ENCODE assay signal across 10 mouse cellular contexts in genomic region chr3:95651033-95651373, GRCm38 (mm10). TPM values are rescaled to one million over a fixed set of nuclear protein-coding genes. Genes with fewer than 3 reads are reported as not detected.
DNase-seq lines count a peak whose midpoint lies in the region; ATAC-seq and TF ChIP-seq lines count a peak whose summit lies in the region.
"Had no signal": no experiment of that assay in that cellular context is flagged by ENCODE, and none has a peak within 500 bp of the region (broad histone marks: within the 10 kb centered on the region; RNA-seq: fewer than 3 reads in every experiment).

No protein-coding gene starts in this region.

- no peaks in the 10 kb centered on the region for H3K27me3 ChIP-seq in heart, embryonic 14.5 days (ENCODE audit: control insufficient read depth, insufficient read depth, low read length)
- H3K27me3 ChIP-seq in lung, postnatal 0 days (replicated peaks; ENCODE audit: insufficient read depth, low read length) = no peaks in the 10 kb centered on the region
- H3K27me3 ChIP-seq in limb, embryonic 15.5 days = no peaks in the 10 kb centered on the region
- H3K27me3 ChIP-seq in stomach, postnatal 0 days (ENCODE audit: control insufficient read depth, insufficient read depth, low read length) = no peaks in the 10 kb centered on the region

- no peaks in the 10 kb centered on the region for H3K36me3 ChIP-seq in heart, embryonic 14.5 days (ENCODE audit: control insufficient read depth, insufficient read depth, low read length)
- H3K36me3 ChIP-seq in lung, postnatal 0 days (ENCODE audit: insufficient read depth, low read length) = no peaks in the 10 kb centered on the region
- no peaks in the 10 kb centered on the region for H3K36me3 ChIP-seq in limb, embryonic 15.5 days
- no peaks in the 10 kb centered on the region for H3K36me3 ChIP-seq in stomach, postnatal 0 days (ENCODE audit: control insufficient read depth, insufficient read depth, low read length)

- peaks cover 14 to 18% of the 10 kb centered on the region in 2 experiments for H3K4me1 ChIP-seq in heart, embryonic 14.5 days (ENCODE audit: control insufficient read depth in 2 of 2, insufficient read depth in 2 of 2, low read length in 2 of 2)
- peaks cover 21% of the 10 kb centered on the region for H3K4me1 ChIP-seq in lung, postnatal 0 days (ENCODE audit: insufficient read depth, low read depth, low read length)
- peaks cover 19% of the 10 kb centered on the region; the same call in 1 of the 2 replicates for H3K4me1 ChIP-seq in limb, embryonic 15.5 days
- H3K4me1 ChIP-seq in stomach, postnatal 0 days (replicated peaks; ENCODE audit: control insufficient read depth, insufficient read depth) = peaks cover 6% of the 10 kb centered on the region; the same call in 1 of the 2 replicates

- TF ChIP-seq EP300 in lung, postnatal 0 days (IDR thresholded peaks at IDR 0.05) = no peak
- no peak for TF ChIP-seq EP300 in stomach, postnatal 0 days (optimal IDR thresholded peaks at IDR 0.05)

- H3K9ac ChIP-seq in heart, embryonic 14.5 days (ENCODE audit: low read length) = peak overlapping the region; percentile 26; the same call in 1 of the 2 replicates
- no peak overlapping the region for H3K9ac ChIP-seq in lung, postnatal 0 days (replicated peaks; ENCODE audit: low read depth)
- no peak overlapping the region for H3K9ac ChIP-seq in limb, embryonic 15.5 days
- no peak overlapping the region; the same call in 1 of the 2 replicates for H3K9ac ChIP-seq in stomach, postnatal 0 days (ENCODE audit: low read length)

- H3K4me3 ChIP-seq in heart, embryonic 14.5 days (ENCODE audit: control insufficient read depth in 1 of 2, insufficient read depth in 1 of 2, low read depth in 1 of 2, low read length in 2 of 2) = no peak overlapping the region
- H3K4me3 ChIP-seq in lung, postnatal 0 days (ENCODE audit: low read depth, low read length) = no peak overlapping the region
- H3K4me3 ChIP-seq in limb, embryonic 15.5 days = no peak overlapping the region
- H3K4me3 ChIP-seq in stomach, postnatal 0 days (ENCODE audit: low read depth, low read length) = no peak overlapping the region

- WGBS in heart, embryonic 14.5 days = 75% methylated on average over 3 of the region's 3 CpGs
- 74% methylated on average over 3 of the region's 3 CpGs for WGBS in lung, postnatal 0 days
- 80% methylated on average over 3 of the region's 3 CpGs for WGBS in limb, embryonic 15.5 days
- 75% methylated on average over 3 of the region's 3 CpGs for WGBS in stomach, postnatal 0 days

- no peak for DNase-seq in heart, adult 9 months (ENCODE audit: low spot score in 2 of 2)
- no peak for DNase-seq in lung, postnatal 0 days (ENCODE audit: low spot score)
- DNase-seq in lung, adult 18-20 months = no peak
- no peak for DNase-seq in stomach, postnatal 0 days (ENCODE audit: low spot score)
- DNase-seq in testis, postnatal 10 days (ENCODE audit: low spot score) = no peak
- no peak for DNase-seq in T-cell, adult 2 months (ENCODE audit: low spot score)
- DNase-seq: adrenal gland, postnatal 36 days; right cerebral cortex, postnatal 14 days had no signal

- TF ChIP-seq CTCF in lung, postnatal 0 days (IDR thresholded peaks at IDR 0.05) = no peak
- TF ChIP-seq CTCF in stomach, postnatal 0 days (IDR thresholded peaks at IDR 0.05; ENCODE audit: low read depth) = no peak

- ATAC-seq in heart, embryonic 14.5 days (ENCODE audit: insufficient number of reproducible peaks, insufficient read depth, low FRiP score, low read depth) = no peak
- no peak for ATAC-seq in lung, postnatal 0 days
- ATAC-seq in limb, embryonic 15.5 days (ENCODE audit: insufficient number of reproducible peaks, low FRiP score, low TSS enrichment, low read depth) = no peak
- no peak for ATAC-seq in stomach, postnatal 0 days (ENCODE audit: low FRiP score, low TSS enrichment)

- peak overlapping the region; percentile 71 to 83 for H3K27ac ChIP-seq in heart, embryonic 14.5 days (replicated peaks in 1 of 2; ENCODE audit: control insufficient read depth in 1 of 2, insufficient read depth in 1 of 2, low read depth in 2 of 2, low read length in 2 of 2)
- peak overlapping the region; percentile 95 for H3K27ac ChIP-seq in lung, postnatal 0 days (ENCODE audit: low read length)
- H3K27ac ChIP-seq in limb, embryonic 15.5 days = peak overlapping the region; percentile 86
- H3K27ac ChIP-seq in stomach, postnatal 0 days (replicated peaks) = peak overlapping the region; percentile 92

- H3K9me3 ChIP-seq in heart, embryonic 14.5 days (ENCODE audit: control insufficient read depth, low read length) = no peaks in the 10 kb centered on the region
- no peaks in the 10 kb centered on the region for H3K9me3 ChIP-seq in lung, postnatal 0 days (ENCODE audit: low read length)
- H3K9me3 ChIP-seq in limb, embryonic 15.5 days = no peaks in the 10 kb centered on the region
- H3K9me3 ChIP-seq in stomach, postnatal 0 days (ENCODE audit: control insufficient read depth, low read length) = no peaks in the 10 kb centered on the region

- no peak overlapping the region for H3K4me2 ChIP-seq in heart, embryonic 14.5 days (ENCODE audit: low read length)
- no peak overlapping the region for H3K4me2 ChIP-seq in lung, postnatal 0 days (replicated peaks; ENCODE audit: low read depth, low read length)
- H3K4me2 ChIP-seq in limb, embryonic 15.5 days = no peak overlapping the region
- no peak overlapping the region for H3K4me2 ChIP-seq in stomach, postnatal 0 days (replicated peaks; ENCODE audit: low read depth)

RNA-seq across cellular contexts. Expression of gene Mcl1, which starts 7.6 kb away (rescaled TPM):
- polyA plus RNA-seq in heart, embryonic 14.5 days (2014; fragmentation: Nextera tagmentation; extraction: Ambion mirVana) = 54.3 and 57.2 TPM in 2 replicates
- 99.6 and 101 TPM in 2 replicates for polyA plus RNA-seq in lung, postnatal 0 days (2015; fragmentation: Nextera tagmentation; extraction: Ambion mirVana)
- polyA plus RNA-seq in limb, embryonic 15.5 days (2015; fragmentation: Nextera tagmentation; extraction: Ambion mirVana) = 35.2 and 46.1 TPM in 2 replicates
- polyA plus RNA-seq in stomach, postnatal 0 days (2015; fragmentation: Nextera tagmentation; extraction: Ambion mirVana) = 57.9 and 59.2 TPM in 2 replicates

RNA-seq across cellular contexts. Expression of gene Ensa, which starts 26.2 kb away (rescaled TPM):
- polyA plus RNA-seq in heart, embryonic 14.5 days (2014; fragmentation: Nextera tagmentation; extraction: Ambion mirVana) = 47.4 and 51.1 TPM in 2 replicates
- polyA plus RNA-seq in lung, postnatal 0 days (2015; fragmentation: Nextera tagmentation; extraction: Ambion mirVana) = 48.2 and 52.0 TPM in 2 replicates
- polyA plus RNA-seq in limb, embryonic 15.5 days (2015; fragmentation: Nextera tagmentation; extraction: Ambion mirVana) = 73.4 and 74.7 TPM in 2 replicates
- polyA plus RNA-seq in stomach, postnatal 0 days (2015; fragmentation: Nextera tagmentation; extraction: Ambion mirVana) = 42.3 and 44.2 TPM in 2 replicates

RNA-seq across cellular contexts. Expression of gene Adamtsl4, which starts 36.7 kb away (rescaled TPM):
- polyA plus RNA-seq in heart, embryonic 14.5 days (2014; fragmentation: Nextera tagmentation; extraction: Ambion mirVana) = 6.3 and 7.0 TPM in 2 replicates
- polyA plus RNA-seq in lung, postnatal 0 days (2015; fragmentation: Nextera tagmentation; extraction: Ambion mirVana) = 11.8 and 13.2 TPM in 2 replicates
- polyA plus RNA-seq in limb, embryonic 15.5 days (2015; fragmentation: Nextera tagmentation; extraction: Ambion mirVana) = 5.4 and 11.2 TPM in 2 replicates
- 9.4 and 10.4 TPM in 2 replicates for polyA plus RNA-seq in stomach, postnatal 0 days (2015; fragmentation: Nextera tagmentation; extraction: Ambion mirVana)
